Comparison of ENCODE assay signal across 8 mouse cellular contexts in the genomic region with DNA sequence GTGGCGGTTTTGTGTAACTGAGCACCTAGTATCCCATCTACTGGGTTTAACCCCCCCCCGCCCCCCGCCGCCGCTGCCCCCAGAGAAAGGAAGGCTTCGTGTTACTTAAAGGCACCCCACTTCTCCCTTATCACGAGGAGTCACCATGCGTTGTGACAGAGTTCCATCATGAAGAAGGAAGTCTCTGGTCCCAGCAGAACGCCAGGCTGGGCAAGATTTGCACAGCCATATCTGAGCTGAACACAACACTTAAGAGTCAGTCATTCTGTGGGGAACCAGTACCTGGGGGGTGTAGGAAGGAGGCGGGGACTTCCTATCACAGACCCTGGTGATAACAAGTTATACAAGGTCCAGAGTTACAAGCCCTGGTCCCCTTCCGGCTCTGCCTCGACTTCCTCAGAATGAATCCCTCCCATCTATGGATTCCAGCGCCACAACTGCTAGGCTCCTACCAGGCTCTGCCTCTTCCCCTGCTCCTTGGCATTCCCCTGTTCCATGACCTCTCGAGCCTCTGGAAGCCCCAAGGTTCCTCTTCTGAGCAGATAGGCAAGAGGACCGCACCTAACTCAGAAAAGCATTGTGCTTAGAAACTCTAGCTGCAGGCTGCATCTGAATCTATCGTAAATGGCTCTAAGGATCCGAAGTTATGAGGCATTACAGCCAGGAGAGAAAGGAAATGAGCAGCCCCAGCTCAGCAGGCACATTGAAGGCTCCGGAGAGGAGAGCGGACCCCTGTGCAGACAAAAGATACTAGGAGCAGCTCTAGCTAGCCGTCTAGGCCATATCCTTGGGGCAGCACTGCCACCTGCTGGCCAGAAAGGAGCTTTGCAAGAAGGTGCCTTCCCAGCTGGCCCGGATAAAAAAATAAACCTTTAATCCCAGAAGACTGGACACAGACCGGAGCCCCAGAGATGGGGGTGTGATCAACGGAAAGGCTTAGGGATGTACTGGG. TPM values are rescaled to one million over a fixed set of nuclear protein-coding genes. Genes with fewer than 3 reads are reported as not detected.
DNase-seq lines count a peak whose midpoint lies in the region; ATAC-seq lines count a peak whose summit lies in the region.

No protein-coding gene starts in this region.

- peak; percentile 53 for DNase-seq in T-cell, adult 2 months (ENCODE audit: low spot score)
- peak; percentile 39 for DNase-seq in cerebellum, adult 8-10 months
- DNase-seq in layer of hippocampus, postnatal 36 days: peak; percentile 63 to 64
- DNase-seq in right cerebral cortex, postnatal 10 days (ENCODE audit: low spot score in 2 of 2): peak; percentile 80 to 81

- peak overlapping the region; percentile 30; the same call in 1 of the 2 replicates for H3K27ac ChIP-seq in hindbrain, embryonic 13.5 days

- H3K4me3 ChIP-seq in hindbrain, embryonic 13.5 days: no peak overlapping the region

- H3K4me1 ChIP-seq in hindbrain, embryonic 13.5 days (replicated peaks): peaks cover 4% of the 10 kb centered on the region; the same call in 1 of the 2 replicates

- ATAC-seq in frontal cortex, adult (ENCODE audit: low TSS enrichment): peak; percentile 64
- peak; percentile 88; the same call in 1 of the 2 replicates for ATAC-seq in hindbrain, embryonic 13.5 days (ENCODE audit: low FRiP score)
- peak; percentile 81 for ATAC-seq in megakaryocyte, adult 5-6 weeks (ENCODE audit: poor library complexity, severe bottlenecking)
- ATAC-seq in activated CD4-positive, CD25-positive, alpha-beta regulatory T cell, adult 4 months: no peak

- peaks cover 3% of the 10 kb centered on the region; the same call in 1 of the 2 replicates for H3K9me3 ChIP-seq in hindbrain, embryonic 13.5 days

- no peak overlapping the region for H3K4me2 ChIP-seq in hindbrain, embryonic 13.5 days

- H3K36me3 ChIP-seq in hindbrain, embryonic 13.5 days: no peaks in the 10 kb centered on the region

- H3K9ac ChIP-seq in hindbrain, embryonic 13.5 days: 0 out of 2 replicates have a peak overlapping the region, but pooled peaks have one; percentile 31

- 57% methylated on average over 23 of the region's 23 CpGs for WGBS in hindbrain, embryonic 13.5 days

- no peaks in the 10 kb centered on the region for H3K27me3 ChIP-seq in hindbrain, embryonic 13.5 days

RNA-seq across cellular contexts. Expression of gene Fam114a2, which starts 51.0 kb away (rescaled TPM):
- 92.7 and 94.9 TPM in 2 replicates for polyA plus RNA-seq in hindbrain, embryonic 13.5 days (2015; fragmentation: Nextera tagmentation; extraction: Ambion mirVana)
- total RNA-seq in layer of hippocampus, postnatal 36 days (2021): 10 to 100 TPM; 34.9 to 39.9 TPM
- total RNA-seq in megakaryocyte, adult 5-6 weeks (2015): 40.8 and 43.6 TPM in 2 replicates
- total RNA-seq in megakaryocyte, adult 5-6 weeks (2017): 32.6 and 40.0 TPM in 2 replicates
- polyA plus RNA-seq in activated CD4-positive, CD25-positive, alpha-beta regulatory T cell, adult 4 months (2017; shearing (Covaris generic)): 100 to 1,000 TPM in 1 of 2 experiments, 10 to 100 TPM in 1; 54.6 to 103 TPM

RNA-seq across cellular contexts. Expression of gene Mfap3, which starts 51.0 kb away (rescaled TPM):
- 62.7 and 66.8 TPM in 2 replicates for polyA plus RNA-seq in hindbrain, embryonic 13.5 days (2015; fragmentation: Nextera tagmentation; extraction: Ambion mirVana)
- 10 to 100 TPM; 28.7 to 34.8 TPM for total RNA-seq in layer of hippocampus, postnatal 36 days (2021)
- total RNA-seq in megakaryocyte, adult 5-6 weeks (2015): 39.9 and 47.9 TPM in 2 replicates
- total RNA-seq in megakaryocyte, adult 5-6 weeks (2017): 36.4 and 45.1 TPM in 2 replicates
- polyA plus RNA-seq in activated CD4-positive, CD25-positive, alpha-beta regulatory T cell, adult 4 months (2017; shearing (Covaris generic)): 10 to 100 TPM; 32.1 to 36.8 TPM
